Mouse (Mus musculus) heart, postnatal 0 days (tissue): ENCODE results near the gene Ift172.

Source experiments
- CTCF ChIP-seq: IDR thresholded peaks from 2 replicates; pipeline ENCODE4 v1.5.1; 2016; ENCODE audit warnings: antibody characterized with exemption, control low read depth, low read depth
- EP300 ChIP-seq: IDR thresholded peaks from 2 replicates; pipeline ENCODE4 v1.6.1; 2016; ENCODE audit warnings: antibody characterized with exemption, low read depth

DNA sequence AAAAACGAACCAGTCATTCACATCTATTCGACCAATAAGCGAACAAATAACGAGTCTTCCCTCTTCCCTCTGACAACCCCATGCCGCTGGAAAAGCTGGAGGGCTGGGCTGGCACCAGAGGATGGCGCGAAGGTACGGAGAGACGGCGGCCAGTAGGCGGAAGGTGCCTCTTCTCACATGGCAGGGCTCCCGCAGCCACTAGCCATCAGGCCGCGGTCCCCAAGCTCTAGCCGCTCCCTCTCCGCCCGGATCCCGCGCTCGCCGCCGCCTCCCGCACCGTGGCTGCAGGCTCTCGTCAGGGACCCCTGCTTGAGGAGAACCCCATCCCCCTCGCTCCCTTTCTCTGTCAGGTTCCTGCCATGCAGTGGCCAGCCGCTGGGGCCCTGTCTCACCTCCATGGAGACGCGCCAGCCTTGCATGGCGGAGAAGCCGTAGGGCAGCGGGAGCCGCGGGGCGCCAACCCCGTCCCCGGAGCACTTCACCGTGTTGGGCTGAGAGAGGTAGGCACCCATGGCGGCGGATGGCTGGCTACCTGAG lies 70.9 kb downstream of the Ift172 start:
- no peak for TF ChIP-seq EP300
- TF ChIP-seq CTCF, result no peak
